Mouse (Mus musculus) myocyte (in vitro differentiated cells): ENCODE measurements around the gene Rad9b.

Experiments used
- CEBPB ChIP-seq: IDR thresholded peaks from 2 replicates; pipeline ENCODE4 v1.6.1; 2011; ENCODE audit warnings: mild to moderate bottlenecking, moderate library complexity; ENCODE audit not compliant: poor library complexity, insufficient read depth, severe bottlenecking
- E2F4 ChIP-seq: IDR thresholded peaks from one replicate; pipeline ENCODE4 v1.6.1; 2011; ENCODE audit warnings: mild to moderate bottlenecking, control low read depth, moderate library complexity; ENCODE audit not compliant: insufficient read depth
- MAX ChIP-seq: IDR thresholded peaks from one replicate; pipeline ENCODE4 v1.6.1; 2011; ENCODE audit warnings: low read depth, mild to moderate bottlenecking, control low read depth
- MYOD1 ChIP-seq, 3 experiments: IDR thresholded peaks; one replicate each; pipeline ENCODE4 v1.6.1; 2011; ENCODE audit warnings: control low read depth in 2 of 3, low read depth in 2 of 3, mild to moderate bottlenecking in 2 of 3, moderate library complexity in 1 of 3; ENCODE audit not compliant: insufficient read length in 2 of 3, control insufficient read depth in 1 of 3
- POLR2A ChIP-seq: IDR thresholded peaks from one replicate; pipeline ENCODE4 v1.6.1; 2011; ENCODE audit warnings: low read depth, mild to moderate bottlenecking, control low read depth, moderate library complexity; ENCODE audit not compliant: insufficient read length
- POLR2AphosphoS2 ChIP-seq: IDR thresholded peaks from one replicate; pipeline ENCODE4 v1.6.1; 2011; ENCODE audit warnings: low read depth, control low read depth; ENCODE audit not compliant: insufficient read length
- REST ChIP-seq: IDR thresholded peaks from one replicate; pipeline ENCODE4 v1.6.1; 2011; ENCODE audit warnings: mild to moderate bottlenecking, control low read depth, moderate library complexity; ENCODE audit not compliant: insufficient read depth, insufficient read length
- TCF12 ChIP-seq: IDR thresholded peaks from one replicate; pipeline ENCODE4 v1.6.1; 2011; ENCODE audit warnings: mild to moderate bottlenecking, control low read depth; ENCODE audit not compliant: poor library complexity, insufficient read depth, severe bottlenecking
- TCF3 ChIP-seq: IDR thresholded peaks from one replicate; pipeline ENCODE4 v1.6.1; 2011; ENCODE audit warnings: low read depth, control low read depth; ENCODE audit not compliant: insufficient read length
- USF1 ChIP-seq: IDR thresholded peaks from one replicate; pipeline ENCODE4 v1.6.1; 2011; ENCODE audit warnings: low read depth, mild to moderate bottlenecking, control low read depth, moderate library complexity

- TF ChIP-seq CEBPB (no peak), POLR2A (no peak), MYOD1 (IDR thresholded peaks at IDR 0.05; ENCODE audit: control insufficient read depth in 1 of 3, insufficient read length in 2 of 3, low read depth in 2 of 3) (no peak), USF1 (no peak), POLR2AphosphoS2 (no peak), MAX (no peak), E2F4 (no peak), TCF12 (no peak), TCF3 (no peak), REST (no peak)
Measured at GRCm38 (mm10) chr5:122283828-122284182, 70.2 kb downstream of the Rad9b start.
